Mouse (Mus musculus) heart, embryonic 16.5 days (tissue): ENCODE data around the gene Uspl1. TPM values are rescaled to one million over a fixed set of nuclear protein-coding genes. Genes with fewer than 3 reads are reported as not detected.

Experiments
- ATAC-seq: fragments of 200-750 bp; cut with Nextera tagmentation; replicated peaks from 2 replicates; pipeline ENCODE4 v1.8.0; 2017; ENCODE audit warnings: moderate number of reproducible peaks; ENCODE audit not compliant: insufficient read depth, low FRiP score; ENCODE audit errors: extremely low read depth
- H3K27ac ChIP-seq: fragments of 300-500 bp; sonication (generic); 2 replicates; pipeline ENCODE4 v1.5.1; 2014; ENCODE audit warnings: mild to moderate bottlenecking, low read length, control low read depth, moderate library complexity
- H3K27me3 ChIP-seq: fragments of 300-500 bp; sonication (generic); 2 replicates; pipeline ENCODE4 v1.6.1; 2014; ENCODE audit warnings: low read length, mixed read lengths; ENCODE audit not compliant: control insufficient read depth, insufficient read depth
- H3K36me3 ChIP-seq: fragments of 300-500 bp; sonication (generic); 2 replicates; pipeline ENCODE4 v1.6.1; 2014; ENCODE audit not compliant: control insufficient read depth, insufficient read depth
- H3K4me1 ChIP-seq: fragments of 300-500 bp; sonication (generic); 2 replicates; pipeline ENCODE4 v1.6.1; 2014; ENCODE audit warnings: low read length, mixed read lengths; ENCODE audit not compliant: control insufficient read depth, insufficient read depth
- H3K4me2 ChIP-seq: fragments of 300-500 bp; sonication (generic); 2 replicates; pipeline ENCODE4 v1.6.1; 2014; ENCODE audit warnings: low read depth, mild to moderate bottlenecking, control low read depth, low read length
- H3K4me3 ChIP-seq: fragments of 300-500 bp; sonication (generic); 2 replicates; pipeline ENCODE4 v1.5.1; 2014; ENCODE audit warnings: mild to moderate bottlenecking, control low read depth, low read length
- H3K9ac ChIP-seq: fragments of 300-500 bp; sonication (generic); 2 replicates; pipeline ENCODE4 v1.6.1; 2014; ENCODE audit warnings: low read length, control low read depth
- H3K9me3 ChIP-seq: fragments of 300-500 bp; sonication (generic); replicated peaks from 2 replicates; pipeline ENCODE4 v1.6.1; 2016; ENCODE audit warnings: low read length; ENCODE audit not compliant: control insufficient read depth
- WGBS: fragments of 180-500 bp; shearing (Covaris S2); extraction: QIAGEN DNeasy Blood & Tissue Kit; methylation state at CpG from one replicate; pipeline ENCODE4 v1.1.7; 2014; 5-methylcytosine and 5-hydroxymethylcytosine counted together
- polyA plus RNA-seq: library from polyadenylated mRNA; unstranded; fragments of >200 nt; fragmentation: Nextera tagmentation; extraction: Ambion mirVana; gene quantifications from 2 replicates; pipeline ENCODE4 v1.2.1, GENCODE M21; 2015

The Uspl1 gene
- polyA plus RNA-seq, 1 experiment from 2014 or later, result 29.2 TPM

DNA sequence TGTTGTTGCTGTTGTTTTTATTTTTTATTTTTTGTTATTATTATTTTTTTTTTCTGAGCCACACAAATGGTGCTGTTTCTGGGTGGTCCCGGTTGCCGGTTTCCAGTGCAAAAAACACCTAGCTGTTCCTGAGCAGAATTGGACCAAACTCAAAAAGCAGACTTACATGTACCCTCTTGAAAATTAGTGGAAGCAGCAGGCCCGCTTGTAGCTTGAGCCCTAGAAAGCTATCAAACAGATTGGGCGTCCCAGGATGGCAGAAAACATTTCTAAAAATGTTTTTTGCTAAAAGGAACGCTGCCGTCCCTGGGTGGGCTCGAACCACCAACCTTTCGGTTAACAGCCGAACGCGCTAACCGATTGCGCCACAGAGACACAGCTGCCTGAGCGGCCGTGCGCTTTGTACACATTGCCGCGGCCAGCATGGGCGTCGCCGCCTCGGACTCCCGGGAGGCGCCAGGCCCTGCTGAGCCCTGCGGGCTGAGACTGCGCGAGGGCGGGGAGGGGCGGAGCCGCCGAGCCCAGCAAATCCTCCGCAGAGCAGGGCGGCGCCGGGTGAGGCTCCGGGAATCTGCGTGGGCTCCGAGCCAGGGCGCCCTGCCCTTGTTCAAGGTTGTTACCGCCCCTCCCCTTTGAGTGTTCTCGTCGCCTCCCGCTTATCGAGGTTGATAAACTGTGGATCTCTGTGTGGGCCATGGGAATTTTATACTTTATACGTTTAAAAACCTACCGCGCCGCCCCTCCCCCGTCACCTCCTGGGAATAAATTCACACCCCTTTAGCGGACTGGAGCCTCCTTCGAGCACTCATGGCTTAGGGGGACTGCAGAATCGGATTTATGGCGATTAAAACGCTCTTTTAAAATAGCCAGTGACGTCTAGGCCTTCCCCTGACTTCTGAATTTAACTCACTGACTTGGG lies 44.8 kb downstream of the Uspl1 start:
- 2% methylated on average over 54 of the region's 55 CpGs for WGBS
- H3K4me1 ChIP-seq, result peaks cover 2% of the 10 kb centered on the region; the same call in 1 of the 2 replicates
- peak overlapping the region; percentile 80 for H3K9ac ChIP-seq
- H3K27ac ChIP-seq, result peak overlapping the region; percentile 98
- peak overlapping the region; percentile 67 for H3K4me2 ChIP-seq
- H3K27me3 ChIP-seq, result no peaks in the 10 kb centered on the region
- H3K36me3 ChIP-seq, result no peaks in the 10 kb centered on the region
- ATAC-seq, result peak; percentile 100
- peak overlapping the region; percentile 69 for H3K4me3 ChIP-seq
- no peaks in the 10 kb centered on the region; the same call in 1 of the 2 replicates for H3K9me3 ChIP-seq

GRCm38 (mm10) chr5:149229619-149230339 lies 45.6 kb downstream of the Uspl1 start:
- Histone ChIP-seq H3K36me3 (no peaks in the 10 kb centered on the region), H3K27me3 (no peaks in the 10 kb centered on the region), H3K4me1 (peaks cover 2% of the 10 kb centered on the region; the same call in 1 of the 2 replicates), H3K9ac (peak overlapping the region; percentile 80), H3K4me2 (peak overlapping the region; percentile 67), H3K27ac (peak overlapping the region; percentile 98), H3K4me3 (peak overlapping the region; percentile 69), H3K9me3 (no peaks in the 10 kb centered on the region; the same call in 1 of the 2 replicates)
- no peak for ATAC-seq
- 74% methylated on average over 18 of the region's 18 CpGs for WGBS

DNA sequence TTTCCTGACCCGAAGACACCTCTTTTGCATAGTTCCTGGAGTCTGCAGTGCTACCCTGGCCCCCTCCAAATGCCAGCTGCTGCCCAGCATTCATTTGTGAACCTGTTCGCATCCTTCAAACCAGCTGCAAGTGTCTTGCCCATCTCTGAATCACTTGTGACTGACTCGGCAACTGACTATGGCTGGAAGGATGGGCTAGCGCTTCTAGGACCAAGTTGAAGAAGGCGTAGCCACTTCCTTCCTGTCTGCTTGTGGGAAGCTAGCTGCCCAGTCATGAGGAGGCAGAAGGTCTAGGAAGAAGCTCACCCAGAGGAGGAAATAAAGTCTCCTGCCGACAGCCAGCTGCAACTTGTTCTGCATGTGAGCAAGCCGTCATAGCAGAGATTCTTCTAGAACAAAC lies 50.9 kb downstream of the Uspl1 start:
- no peaks in the 10 kb centered on the region for H3K27me3 ChIP-seq
- H3K9ac ChIP-seq, result no peak overlapping the region
- no peaks in the 10 kb centered on the region for H3K36me3 ChIP-seq
- H3K4me1 ChIP-seq, result peaks cover 6% of the 10 kb centered on the region
- H3K9me3 ChIP-seq, result no peaks in the 10 kb centered on the region; the same call in 1 of the 2 replicates
- H3K4me3 ChIP-seq, result no peak overlapping the region
- 66% methylated on average over 7 of the region's 7 CpGs for WGBS
- H3K4me2 ChIP-seq, result no peak overlapping the region
- no peak overlapping the region for H3K27ac ChIP-seq
- ATAC-seq, result no peak

- no peaks in the 10 kb centered on the region for H3K27me3 ChIP-seq
- 0 out of 2 replicates have a peak overlapping the region, but pooled peaks have one; percentile 0 for H3K4me2 ChIP-seq
- H3K36me3 ChIP-seq, result no peaks in the 10 kb centered on the region
- H3K4me1 ChIP-seq, result peaks cover 6% of the 10 kb centered on the region
- H3K9ac ChIP-seq, result peak overlapping the region; percentile 21; the same call in 1 of the 2 replicates
- 56% methylated on average over 24 of the region's 24 CpGs for WGBS
- peaks cover 7% of the 10 kb centered on the region for H3K9me3 ChIP-seq
- H3K27ac ChIP-seq, result no peak overlapping the region
- ATAC-seq, result no peak; the same call in 1 of the 2 replicates
- no peak overlapping the region for H3K4me3 ChIP-seq
Observed at GRCm38 (mm10) chr5:149237221-149237950, 53.2 kb downstream of the Uspl1 start.

- Histone ChIP-seq H3K9ac (no peak overlapping the region), H3K4me2 (no peak overlapping the region; the same call in 1 of the 2 replicates), H3K4me3 (no peak overlapping the region), H3K4me1 (peaks cover 22% of the 10 kb centered on the region), H3K27ac (no peak overlapping the region), H3K9me3 (peaks cover 7% of the 10 kb centered on the region), H3K27me3 (no peaks in the 10 kb centered on the region), H3K36me3 (no peaks in the 10 kb centered on the region)
- 82% methylated on average over 5 of the region's 5 CpGs for WGBS
- ATAC-seq, result no peak
Observed at GRCm38 (mm10) chr5:149242467-149242866, 58.3 kb downstream of the Uspl1 start.

- peaks cover 21% of the 10 kb centered on the region for H3K4me1 ChIP-seq
- H3K4me2 ChIP-seq, result peak overlapping the region; percentile 12; the same call in 1 of the 2 replicates
- no peak overlapping the region for H3K9ac ChIP-seq
- H3K36me3 ChIP-seq, result no peaks in the 10 kb centered on the region
- peaks cover 7% of the 10 kb centered on the region for H3K9me3 ChIP-seq
- ATAC-seq, result no peak
- H3K27ac ChIP-seq, result no peak overlapping the region
- WGBS, result 28% methylated on average over 5 of the region's 5 CpGs
- no peak overlapping the region for H3K4me3 ChIP-seq
- H3K27me3 ChIP-seq, result no peaks in the 10 kb centered on the region
Observed at GRCm38 (mm10) chr5:149243053-149243452, 58.9 kb downstream of the Uspl1 start.

DNA sequence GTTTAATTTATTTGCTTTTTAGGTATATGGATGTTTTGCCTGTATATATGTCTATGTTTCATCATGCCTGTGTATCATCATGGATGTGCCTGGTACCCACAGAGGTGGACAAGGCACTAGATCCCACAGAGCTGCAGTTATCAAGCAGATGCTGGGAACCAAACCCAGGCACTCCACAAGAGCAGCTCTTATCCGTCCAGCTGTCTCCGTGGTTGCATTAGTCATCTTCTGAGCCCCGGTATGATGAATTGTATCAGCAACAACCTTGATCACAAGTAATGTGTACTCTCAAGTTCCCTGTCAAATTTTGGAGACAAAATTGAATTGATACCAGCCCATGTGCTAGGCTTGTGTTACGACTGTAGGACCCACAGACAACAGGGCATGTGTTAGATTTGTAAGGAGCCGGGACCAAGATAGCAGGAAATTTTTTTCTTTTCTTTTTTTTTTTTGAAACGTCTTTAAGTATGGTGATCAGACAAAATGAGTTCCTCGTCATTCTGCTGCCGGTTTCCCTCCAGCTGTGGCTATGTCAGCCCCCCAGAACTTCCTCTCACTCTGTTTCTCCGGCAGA lies 61.3 kb downstream of the Uspl1 start:
- ATAC-seq, result no peak
- H3K9me3 ChIP-seq, result peaks cover 7% of the 10 kb centered on the region
- 24% methylated on average over 9 of the region's 9 CpGs for WGBS
- H3K4me2 ChIP-seq, result peak overlapping the region; percentile 80
- H3K4me3 ChIP-seq, result peak overlapping the region; percentile 47
- no peaks in the 10 kb centered on the region for H3K27me3 ChIP-seq
- peak overlapping the region; percentile 63 for H3K27ac ChIP-seq
- no peaks in the 10 kb centered on the region for H3K36me3 ChIP-seq
- H3K4me1 ChIP-seq, result peaks cover 21% of the 10 kb centered on the region
- H3K9ac ChIP-seq, result peak overlapping the region; percentile 71

DNA sequence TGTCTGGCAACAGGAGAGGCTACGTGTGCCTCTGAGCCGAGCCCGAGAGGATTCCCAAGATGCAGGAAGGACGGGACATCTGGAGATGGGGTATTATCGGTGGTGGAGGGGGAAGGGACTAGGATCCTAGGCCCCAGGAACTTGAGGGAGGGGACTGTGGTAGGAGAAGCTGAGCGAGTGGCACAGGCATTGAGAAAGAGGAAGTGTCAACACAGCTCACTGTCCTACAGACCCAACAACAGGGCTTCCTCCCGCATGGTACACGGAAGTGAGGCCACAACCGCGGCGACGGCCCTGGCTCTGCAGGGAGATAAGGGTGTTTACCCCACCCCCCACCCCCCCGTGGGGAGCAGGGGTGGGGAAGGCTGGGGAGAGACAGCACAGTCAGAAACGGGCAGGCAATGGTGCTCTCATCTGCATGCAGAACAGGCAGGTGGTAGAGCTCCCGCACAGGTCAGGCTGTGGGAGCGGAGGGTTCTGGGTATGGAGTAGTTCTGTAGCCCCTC lies 61.9 kb downstream of the Uspl1 start:
- peak overlapping the region; percentile 47 for H3K4me3 ChIP-seq
- H3K4me1 ChIP-seq, result peaks cover 21% of the 10 kb centered on the region
- peak overlapping the region; percentile 63 for H3K27ac ChIP-seq
- peak overlapping the region; percentile 71 for H3K9ac ChIP-seq
- no peaks in the 10 kb centered on the region for H3K27me3 ChIP-seq
- ATAC-seq, result peak; percentile 83
- WGBS, result 10% methylated on average over 16 of the region's 16 CpGs
- H3K36me3 ChIP-seq, result no peaks in the 10 kb centered on the region
- H3K9me3 ChIP-seq, result peaks cover 5% of the 10 kb centered on the region; the same call in 1 of the 2 replicates
- H3K4me2 ChIP-seq, result peak overlapping the region; percentile 80
